Mouse (Mus musculus): ENCODE data around the gene Gm28048. TPM values are rescaled to one million over a fixed set of nuclear protein-coding genes. Genes with fewer than 3 reads are reported as not detected.
A peak's percentile ranks its signal among the peaks of the same experiment; 100 is the strongest.

The Gm28048 gene
- polyA plus RNA-seq, 1 experiment from 2014 or later, result 9.4 TPM

- peak overlapping the region; percentile 58; the same call in 1 of the 2 replicates for H3K27ac ChIP-seq (ENCODE audit: poor library complexity, severe bottlenecking)
- H3K4me3 ChIP-seq, result peak overlapping the region; percentile 69
- no peaks in the 10 kb centered on the region for H3K9me3 ChIP-seq (replicated peaks)
- ATAC-seq (ENCODE audit: insufficient number of reproducible peaks, low FRiP score), result peak; percentile 71
- H3K4me1 ChIP-seq (replicated peaks), result peaks cover 12% of the 10 kb centered on the region
- H3K36me3 ChIP-seq, result no peaks in the 10 kb centered on the region
- WGBS, result under 1% methylated on average over 27 of the region's 41 CpGs
- 0 out of 2 replicates have a peak, but pooled peaks cover 3% of the 10 kb centered on the region for H3K27me3 ChIP-seq (replicated peaks)
- H3K4me2 ChIP-seq, result peak overlapping the region; percentile 98
- peak overlapping the region; percentile 88 for H3K9ac ChIP-seq
Observed at GRCm38 (mm10) chr11:22859301-22859632, 122.6 kb downstream of the Gm28048 start.

DNA sequence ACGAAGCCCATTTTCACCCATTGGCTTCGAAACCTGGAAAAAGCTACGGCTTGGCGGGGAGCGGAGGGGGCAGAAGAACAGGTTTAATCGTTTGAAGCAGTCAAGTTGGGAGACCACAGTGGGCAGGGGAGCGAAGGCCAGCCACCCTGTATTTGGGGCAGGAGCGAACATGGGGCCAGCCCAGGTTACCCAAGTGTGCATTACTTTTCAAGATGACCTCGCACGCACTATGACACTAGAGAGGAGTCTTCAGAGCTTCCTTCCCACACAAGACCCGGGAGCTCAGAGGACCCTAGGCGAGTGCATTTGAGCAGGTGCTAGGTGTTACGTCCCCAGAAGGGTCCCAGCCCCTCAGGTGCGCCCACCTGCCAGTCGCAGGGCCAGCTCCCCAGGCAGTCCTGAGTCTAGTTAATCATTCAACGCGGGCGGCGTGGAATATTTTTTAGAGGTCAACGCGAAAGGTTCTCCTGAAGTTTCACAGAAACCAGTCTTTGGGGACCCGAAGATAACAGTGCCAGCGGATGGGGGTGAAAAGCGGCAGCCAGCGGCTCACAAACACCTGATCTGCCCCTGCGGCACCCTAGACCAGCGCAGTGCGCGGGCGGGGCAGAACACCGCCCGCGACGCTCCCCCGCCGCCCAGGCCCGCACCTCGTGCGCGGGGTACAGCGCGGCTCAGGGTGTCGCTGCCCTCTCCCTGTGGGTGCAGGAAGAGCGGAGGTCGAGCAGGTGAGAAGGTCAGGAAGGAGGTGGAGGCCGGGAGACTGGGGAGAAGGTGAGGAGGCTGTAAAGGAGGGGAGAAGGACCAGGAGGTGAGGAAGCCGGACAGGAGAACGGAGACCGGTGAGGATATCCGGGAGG lies 123.2 kb downstream of the Gm28048 start:
- 2% methylated on average over 50 of the region's 50 CpGs for WGBS
- Histone ChIP-seq H3K27ac (ENCODE audit: poor library complexity, severe bottlenecking) (no peak overlapping the region), H3K4me1 (replicated peaks) (peaks cover 17% of the 10 kb centered on the region), H3K4me3 (peak overlapping the region; percentile 69), H3K27me3 (replicated peaks) (0 out of 2 replicates have a peak, but pooled peaks cover 3% of the 10 kb centered on the region), H3K9me3 (replicated peaks) (no peaks in the 10 kb centered on the region), H3K4me2 (peak overlapping the region; percentile 98), H3K9ac (peak overlapping the region; percentile 88), H3K36me3 (no peaks in the 10 kb centered on the region)
- ATAC-seq (ENCODE audit: insufficient number of reproducible peaks, low FRiP score), result peak; percentile 34

DNA sequence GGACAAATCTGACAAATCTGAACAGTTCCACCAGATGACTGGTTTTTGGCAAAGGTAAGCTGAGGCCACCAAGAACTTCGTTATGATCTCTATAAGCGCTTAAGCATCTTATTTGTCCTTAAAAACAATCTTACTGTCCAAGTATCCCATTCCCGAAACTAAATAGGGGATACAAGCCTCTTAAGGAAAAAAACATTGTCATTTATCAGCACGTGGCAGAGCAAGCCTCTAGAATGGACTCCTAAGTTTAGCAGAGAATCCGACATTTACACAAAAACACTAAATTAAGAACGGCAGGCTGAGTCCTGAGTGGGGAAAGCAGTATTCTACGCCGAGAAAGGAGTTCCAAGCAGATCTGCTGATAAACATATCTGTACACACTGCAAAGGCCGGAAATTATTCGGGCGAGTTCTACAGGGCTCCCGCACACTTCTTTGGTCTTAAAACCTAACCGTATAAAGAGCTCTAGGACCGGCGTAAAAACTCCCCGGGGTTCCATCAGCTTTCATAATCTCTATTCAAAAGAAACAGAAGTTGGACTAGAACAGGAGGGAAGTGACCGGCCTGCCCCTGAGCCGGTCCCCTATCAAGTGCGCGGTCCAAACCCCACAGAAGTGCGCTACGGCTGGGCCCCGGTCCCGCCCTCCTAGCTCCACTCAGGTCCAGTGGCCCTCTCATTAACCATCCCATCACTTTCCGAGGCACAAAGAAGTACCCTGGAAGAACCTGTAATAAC lies 124.0 kb downstream of the Gm28048 start:
- H3K36me3 ChIP-seq, result no peaks in the 10 kb centered on the region
- ATAC-seq (ENCODE audit: insufficient number of reproducible peaks, low FRiP score), result no peak
- no peaks in the 10 kb centered on the region for H3K9me3 ChIP-seq (replicated peaks)
- H3K27me3 ChIP-seq (replicated peaks), result 0 out of 2 replicates have a peak, but pooled peaks cover 3% of the 10 kb centered on the region
- peak overlapping the region; percentile 88; the same call in 1 of the 2 replicates for H3K9ac ChIP-seq
- 21% methylated on average over 25 of the region's 25 CpGs for WGBS
- no peak overlapping the region for H3K27ac ChIP-seq (ENCODE audit: poor library complexity, severe bottlenecking)
- peak overlapping the region; percentile 98 for H3K4me2 ChIP-seq
- H3K4me3 ChIP-seq, result peak overlapping the region; percentile 69
- peaks cover 18% of the 10 kb centered on the region for H3K4me1 ChIP-seq (replicated peaks)

- H3K27me3 ChIP-seq (replicated peaks), result no peaks in the 10 kb centered on the region
- no peak overlapping the region for H3K27ac ChIP-seq (ENCODE audit: poor library complexity, severe bottlenecking)
- H3K36me3 ChIP-seq, result no peaks in the 10 kb centered on the region
- WGBS, result 81% methylated on average over 5 of the region's 5 CpGs
- H3K4me3 ChIP-seq, result no peak overlapping the region
- no peak overlapping the region for H3K4me2 ChIP-seq
- H3K9ac ChIP-seq, result no peak overlapping the region
- H3K4me1 ChIP-seq (replicated peaks), result peaks cover 21% of the 10 kb centered on the region
- no peaks in the 10 kb centered on the region for H3K9me3 ChIP-seq (replicated peaks)
- no peak for ATAC-seq (ENCODE audit: insufficient number of reproducible peaks, low FRiP score)
Observed at GRCm38 (mm10) chr11:22857106-22857704, 124.7 kb downstream of the Gm28048 start.

DNA sequence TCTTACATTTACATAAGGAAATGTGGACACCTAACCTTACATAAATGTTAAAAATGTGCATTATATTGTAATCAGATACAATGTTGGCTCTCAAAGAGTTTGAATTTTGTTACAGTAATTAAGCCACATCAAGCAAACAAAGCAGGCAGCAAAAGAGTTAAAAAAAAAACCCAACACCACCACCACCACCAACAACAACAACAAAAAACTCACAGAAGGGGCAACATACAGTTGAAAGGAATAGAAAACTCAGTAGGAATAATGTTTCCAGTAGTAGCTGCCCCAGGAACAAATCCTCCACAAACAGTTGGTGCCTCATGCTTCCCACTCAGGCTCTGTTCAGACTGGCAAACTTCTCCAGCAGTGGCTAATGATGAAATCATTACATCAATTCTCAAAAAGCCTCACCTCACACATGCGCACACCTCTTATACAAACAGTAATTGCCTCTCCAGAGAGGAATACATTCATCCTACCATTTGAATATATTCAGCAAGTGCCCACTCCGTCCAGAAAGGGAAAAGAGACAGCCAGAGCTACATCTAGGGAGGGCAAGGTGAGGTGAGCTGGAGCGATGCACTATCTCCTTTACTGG lies 125.4 kb downstream of the Gm28048 start:
- no peak for ATAC-seq (ENCODE audit: insufficient number of reproducible peaks, low FRiP score)
- no peak overlapping the region for H3K27ac ChIP-seq (ENCODE audit: poor library complexity, severe bottlenecking)
- H3K36me3 ChIP-seq, result no peaks in the 10 kb centered on the region
- H3K9ac ChIP-seq, result no peak overlapping the region
- WGBS, result 79% methylated on average over 3 of the region's 3 CpGs
- H3K4me1 ChIP-seq (replicated peaks), result peaks cover 21% of the 10 kb centered on the region
- H3K4me2 ChIP-seq, result no peak overlapping the region
- H3K4me3 ChIP-seq, result no peak overlapping the region
- no peaks in the 10 kb centered on the region for H3K27me3 ChIP-seq (replicated peaks)
- H3K9me3 ChIP-seq (replicated peaks), result no peaks in the 10 kb centered on the region

DNA sequence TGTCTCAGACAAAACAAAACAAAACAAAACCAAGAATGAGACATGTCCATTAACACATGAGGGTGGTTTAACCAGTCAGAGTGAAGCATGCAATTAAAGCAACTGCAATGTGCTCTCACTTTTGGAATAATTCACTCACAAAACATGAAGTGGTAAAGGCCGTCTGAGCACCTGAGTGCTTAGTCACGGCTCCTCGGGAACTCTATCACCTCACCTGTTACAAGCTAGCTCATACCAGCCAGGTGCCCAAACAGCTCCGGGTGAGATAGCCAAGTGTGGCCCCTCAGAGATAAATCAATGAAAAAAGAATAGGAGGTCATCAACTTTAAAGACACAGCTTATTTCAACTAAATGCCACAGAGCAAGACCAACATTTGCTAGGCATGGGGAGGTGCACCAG lies 127.3 kb downstream of the Gm28048 start:
- WGBS, result 74% methylated on average over 4 of the region's 4 CpGs
- Histone ChIP-seq H3K4me2 (no peak overlapping the region), H3K4me3 (no peak overlapping the region), H3K4me1 (replicated peaks) (peaks cover 34% of the 10 kb centered on the region), H3K9ac (no peak overlapping the region), H3K9me3 (replicated peaks) (no peaks in the 10 kb centered on the region), H3K27ac (ENCODE audit: poor library complexity, severe bottlenecking) (no peak overlapping the region), H3K36me3 (no peaks in the 10 kb centered on the region), H3K27me3 (replicated peaks) (no peaks in the 10 kb centered on the region)
- no peak for ATAC-seq (ENCODE audit: insufficient number of reproducible peaks, low FRiP score)

DNA sequence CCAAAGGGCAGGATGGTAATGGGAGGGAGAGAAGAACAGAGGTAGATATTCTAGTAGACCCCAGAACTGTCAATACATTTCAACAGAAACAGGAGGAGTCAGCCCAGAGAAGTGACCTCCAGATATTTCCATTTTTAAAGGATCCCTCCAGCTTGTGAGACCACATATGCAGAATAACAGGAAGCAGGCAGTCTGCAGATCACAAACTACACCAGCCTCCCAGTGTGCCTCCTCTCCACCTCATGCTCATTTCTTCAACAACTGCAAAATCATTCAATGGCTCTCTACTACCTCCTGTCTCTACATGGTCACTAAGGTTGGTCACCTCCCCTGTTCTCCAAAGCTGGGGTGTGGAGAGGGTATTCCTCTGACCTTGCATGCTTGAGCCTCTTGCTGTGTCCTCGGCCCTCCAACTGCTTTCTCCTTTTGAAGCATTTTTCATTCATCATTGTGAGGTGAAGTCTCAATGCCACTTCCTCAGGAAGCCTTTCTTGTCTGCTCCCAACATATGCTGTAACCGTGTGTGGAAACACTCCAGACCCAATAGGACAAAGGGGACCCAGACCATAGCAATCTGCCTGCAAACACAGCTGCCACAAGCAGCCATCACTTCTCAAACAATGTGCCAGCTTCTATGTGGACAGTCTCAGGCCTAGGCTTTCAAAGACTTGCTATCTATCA lies 128.3 kb downstream of the Gm28048 start:
- Histone ChIP-seq H3K4me1 (replicated peaks) (peaks cover 35% of the 10 kb centered on the region), H3K4me2 (no peak overlapping the region), H3K27me3 (replicated peaks) (no peaks in the 10 kb centered on the region), H3K9me3 (replicated peaks) (no peaks in the 10 kb centered on the region), H3K4me3 (no peak overlapping the region), H3K9ac (no peak overlapping the region), H3K27ac (ENCODE audit: poor library complexity, severe bottlenecking) (no peak overlapping the region), H3K36me3 (no peaks in the 10 kb centered on the region)
- WGBS, result 40% methylated on average over 2 of the region's 2 CpGs
- no peak for ATAC-seq (ENCODE audit: insufficient number of reproducible peaks, low FRiP score)

DNA sequence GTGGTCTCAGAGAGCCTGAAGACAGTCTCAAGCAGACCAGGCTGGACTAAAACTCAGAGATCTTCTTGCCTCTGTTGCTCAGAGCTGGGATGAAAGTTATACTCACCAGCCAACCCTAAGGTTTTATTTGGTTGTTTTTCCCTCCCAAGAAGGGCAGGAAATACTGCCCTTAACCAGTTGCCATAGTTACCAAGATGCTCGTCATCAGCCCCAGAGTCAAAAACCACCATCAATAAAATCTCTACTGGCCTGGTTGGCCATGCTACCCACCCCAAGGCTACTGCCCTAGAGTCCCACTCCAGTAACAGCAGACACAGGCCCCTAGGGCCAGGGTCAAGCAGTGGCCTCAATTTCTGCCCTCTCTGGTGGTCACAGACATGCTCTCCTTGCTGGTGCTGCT lies 129.4 kb downstream of the Gm28048 start:
- WGBS, result 81% methylated on average over 1 of the region's 1 CpGs
- no peak overlapping the region for H3K4me2 ChIP-seq
- no peak overlapping the region for H3K4me3 ChIP-seq
- H3K4me1 ChIP-seq (replicated peaks), result peaks cover 38% of the 10 kb centered on the region
- H3K36me3 ChIP-seq, result no peaks in the 10 kb centered on the region
- no peaks in the 10 kb centered on the region for H3K27me3 ChIP-seq (replicated peaks)
- no peak overlapping the region for H3K27ac ChIP-seq (ENCODE audit: poor library complexity, severe bottlenecking)
- H3K9me3 ChIP-seq (replicated peaks), result no peaks in the 10 kb centered on the region
- H3K9ac ChIP-seq, result no peak overlapping the region
- ATAC-seq (ENCODE audit: insufficient number of reproducible peaks, low FRiP score), result 0 out of 2 replicates have a peak, but pooled peaks have one; percentile 27

DNA sequence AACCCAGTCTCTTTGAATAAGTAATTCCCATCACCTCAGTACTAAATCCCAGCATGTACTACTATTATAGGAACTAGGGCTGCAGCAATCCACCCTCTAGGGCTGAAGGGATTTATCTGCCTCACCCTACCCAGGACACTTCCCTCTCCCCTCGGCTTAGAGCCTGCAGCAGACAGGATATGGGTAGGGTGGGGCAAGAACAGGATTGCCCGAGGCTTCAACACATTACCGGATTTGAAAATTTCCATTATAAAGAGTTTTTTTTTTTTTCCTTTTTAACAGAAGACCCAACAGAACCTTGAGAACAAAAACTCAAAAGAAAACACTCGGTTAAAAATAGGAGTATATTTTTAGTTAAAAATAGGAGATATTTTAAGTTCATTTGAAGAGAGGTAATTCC lies 130.5 kb downstream of the Gm28048 start:
- H3K27ac ChIP-seq (ENCODE audit: poor library complexity, severe bottlenecking), result no peak overlapping the region
- H3K27me3 ChIP-seq (replicated peaks), result no peaks in the 10 kb centered on the region
- no peaks in the 10 kb centered on the region for H3K36me3 ChIP-seq
- 39% methylated on average over 4 of the region's 4 CpGs for WGBS
- no peak overlapping the region for H3K4me3 ChIP-seq
- H3K9me3 ChIP-seq (replicated peaks), result no peaks in the 10 kb centered on the region
- H3K4me2 ChIP-seq, result no peak overlapping the region
- ATAC-seq (ENCODE audit: insufficient number of reproducible peaks, low FRiP score), result no peak
- no peak overlapping the region for H3K9ac ChIP-seq
- H3K4me1 ChIP-seq (replicated peaks), result peaks cover 49% of the 10 kb centered on the region

DNA sequence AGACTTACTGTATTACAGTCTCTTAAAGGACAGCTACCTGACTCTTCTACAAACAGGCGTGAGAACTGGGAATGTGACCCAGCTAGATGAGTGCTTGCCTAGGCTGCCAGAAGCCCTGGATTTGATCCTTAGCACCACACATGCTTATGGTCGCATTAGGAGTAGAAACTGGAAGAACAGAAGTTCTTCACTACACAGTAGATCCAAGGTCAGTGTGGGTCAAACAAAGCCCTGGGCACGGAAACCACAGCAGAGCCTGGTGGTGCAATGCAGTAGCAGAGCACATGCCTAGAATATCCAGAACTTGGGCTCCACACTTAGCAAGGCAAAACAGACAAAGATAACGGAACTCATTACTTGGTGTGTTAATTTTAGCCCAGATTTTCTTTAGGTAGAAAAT lies 131.8 kb downstream of the Gm28048 start:
- no peak overlapping the region for H3K9ac ChIP-seq
- ATAC-seq (ENCODE audit: insufficient number of reproducible peaks, low FRiP score), result no peak
- H3K4me2 ChIP-seq, result no peak overlapping the region
- H3K27ac ChIP-seq (ENCODE audit: poor library complexity, severe bottlenecking), result no peak overlapping the region
- no peaks in the 10 kb centered on the region for H3K9me3 ChIP-seq (replicated peaks)
- WGBS, result 66% methylated on average over 4 of the region's 4 CpGs
- H3K4me3 ChIP-seq, result no peak overlapping the region
- H3K4me1 ChIP-seq (replicated peaks), result peaks cover 60% of the 10 kb centered on the region
- no peaks in the 10 kb centered on the region for H3K36me3 ChIP-seq
- no peaks in the 10 kb centered on the region for H3K27me3 ChIP-seq (replicated peaks)

Measured in heart, embryonic 12.5 days (tissue).